In the genomic region with DNA sequence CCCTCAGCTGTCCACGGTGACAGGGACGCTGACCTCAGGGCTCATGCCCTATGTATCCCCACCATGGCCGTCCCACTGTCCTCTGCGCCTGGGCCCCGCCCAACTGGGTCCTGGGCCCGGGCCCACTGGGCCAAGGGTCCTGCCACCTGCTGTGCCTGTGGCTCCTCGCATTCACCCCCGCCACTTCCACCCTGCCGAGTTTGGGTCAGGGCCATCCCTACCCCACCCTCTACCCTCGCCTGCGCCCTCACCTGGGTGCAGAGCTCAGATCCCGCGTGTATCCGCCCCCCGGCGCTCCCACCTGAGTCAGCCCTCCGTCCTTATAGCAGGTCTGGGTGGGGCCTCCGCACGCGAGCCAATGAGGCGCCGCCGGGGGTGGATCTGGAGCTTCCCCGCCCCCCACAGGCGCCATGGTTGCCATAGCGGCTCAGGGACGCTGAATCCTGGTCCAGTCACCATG, we compare ENCODE assay signal across 8 mouse cellular contexts. TPM values are rescaled to one million over a fixed set of nuclear protein-coding genes. Genes with fewer than 3 reads are reported as not detected.
DNase-seq lines count a peak whose midpoint lies in the region; ATAC-seq and TF ChIP-seq lines count a peak whose summit lies in the region.

A gene (minus strand): TSS at position 346 of the 460 bp plus-strand sequence.

- 1% methylated on average over 27 of the region's 27 CpGs for whole genome bisulfite sequencing in embryonic facial prominence, embryonic 11.5 days
- 2% methylated on average over 27 of the region's 27 CpGs for WGBS in liver, postnatal 0 days (ENCODE audit: insufficient replicate concordance)
- WGBS in neural tube, embryonic 14.5 days, result 2% methylated on average over 26 of the region's 27 CpGs

- H3K36me3 ChIP-seq in embryonic facial prominence, embryonic 11.5 days (replicated peaks; ENCODE audit: control insufficient read depth, insufficient read depth, low read depth, low read length), result no peaks in the 10 kb centered on the region
- no peaks in the 10 kb centered on the region; the same call in 1 of the 2 replicates for H3K36me3 ChIP-seq in liver, postnatal 0 days (replicated peaks; ENCODE audit: insufficient read depth, low read length)
- no peaks in the 10 kb centered on the region for H3K36me3 ChIP-seq in neural tube, embryonic 14.5 days (ENCODE audit: control insufficient read depth, insufficient read depth, low read length)

- H3K27me3 ChIP-seq in embryonic facial prominence, embryonic 11.5 days (ENCODE audit: control insufficient read depth, insufficient read depth, low read length), result peaks cover 35% of the 10 kb centered on the region
- peaks cover 9% of the 10 kb centered on the region; the same call in 1 of the 2 replicates for H3K27me3 ChIP-seq in liver, postnatal 0 days (ENCODE audit: insufficient read depth, low read length)
- H3K27me3 ChIP-seq in neural tube, embryonic 14.5 days (ENCODE audit: control insufficient read depth, insufficient read depth, low read length), result peaks cover 35% of the 10 kb centered on the region

- TF ChIP-seq EP300 in liver, postnatal 0 days (IDR thresholded peaks at IDR 0.05; ENCODE audit: low read depth), result peak; percentile 79

- TF ChIP-seq CTCF in liver, postnatal 0 days (IDR thresholded peaks at IDR 0.05; ENCODE audit: low read depth), result no peak

- no peak within 1 kb of the TSS for H3K9ac ChIP-seq in embryonic facial prominence, embryonic 11.5 days (replicated peaks; ENCODE audit: low read length)
- peak within 1 kb of the TSS; percentile 55 for H3K9ac ChIP-seq in liver, postnatal 0 days (replicated peaks)
- H3K9ac ChIP-seq in neural tube, embryonic 14.5 days (replicated peaks; ENCODE audit: low read depth, low read length), result no peak within 1 kb of the TSS

- ATAC-seq in embryonic facial prominence, embryonic 11.5 days (replicated peaks; ENCODE audit: insufficient number of reproducible peaks, low FRiP score, low TSS enrichment, low read depth), result no peak
- ATAC-seq in liver, postnatal 0 days, result peak; percentile 87
- peak; percentile 25; the same call in 1 of the 2 replicates for ATAC-seq in neural tube, embryonic 14.5 days (ENCODE audit: low read depth)

- H3K4me1 ChIP-seq in embryonic facial prominence, embryonic 11.5 days (ENCODE audit: control insufficient read depth, insufficient read depth, low read length), result peaks cover 3% of the 10 kb centered on the region; the same call in 1 of the 2 replicates
- H3K4me1 ChIP-seq in liver, postnatal 0 days (ENCODE audit: insufficient read depth), result peaks cover 23% of the 10 kb centered on the region
- no peaks in the 10 kb centered on the region for H3K4me1 ChIP-seq in neural tube, embryonic 14.5 days (ENCODE audit: control insufficient read depth, insufficient read depth, low read length)

- no peak within 1 kb of the TSS for H3K27ac ChIP-seq in embryonic facial prominence, embryonic 11.5 days (replicated peaks; ENCODE audit: low read depth, low read length)
- peak within 1 kb of the TSS; percentile 89 for H3K27ac ChIP-seq in liver, postnatal 0 days (ENCODE audit: low read depth)
- no peak within 1 kb of the TSS for H3K27ac ChIP-seq in neural tube, embryonic 14.5 days (ENCODE audit: low read depth, low read length)

- DNase-seq in thymus, postnatal 14 days, result peak; percentile 29
- no peak for DNase-seq in thymus, postnatal 0 days (ENCODE audit: low spot score)
- DNase-seq in embryonic facial prominence, embryonic 11.5 days (ENCODE audit: low spot score), result peak; percentile 70
- DNase-seq in heart, adult 9 months (ENCODE audit: low spot score in 2 of 2), result peak; percentile 78 to 80
- peak; percentile 78 for DNase-seq in kidney, adult 11 months
- peak; percentile 87 for DNase-seq in liver, postnatal 0 days
- no peak for DNase-seq in spleen, adult 12 weeks (ENCODE audit: low spot score)

- peak within 1 kb of the TSS; percentile 57 for H3K4me2 ChIP-seq in embryonic facial prominence, embryonic 11.5 days (ENCODE audit: low read depth, low read length)
- H3K4me2 ChIP-seq in liver, postnatal 0 days (ENCODE audit: low read depth, low read length), result peak within 1 kb of the TSS; percentile 68
- peak within 1 kb of the TSS; percentile 41 for H3K4me2 ChIP-seq in neural tube, embryonic 14.5 days (ENCODE audit: low read depth, low read length)

- H3K9me3 ChIP-seq in embryonic facial prominence, embryonic 11.5 days (replicated peaks; ENCODE audit: control insufficient read depth, low read length), result no peaks in the 10 kb centered on the region; the same call in none of the 2 replicates
- no peaks in the 10 kb centered on the region for H3K9me3 ChIP-seq in liver, postnatal 0 days (ENCODE audit: low read length)
- H3K9me3 ChIP-seq in neural tube, embryonic 14.5 days (ENCODE audit: control insufficient read depth, low read length), result peaks cover 2% of the 10 kb centered on the region; the same call in 1 of the 2 replicates

- peak within 1 kb of the TSS; percentile 19 for H3K4me3 ChIP-seq in embryonic facial prominence, embryonic 11.5 days (ENCODE audit: low read depth, low read length)
- H3K4me3 ChIP-seq in liver, postnatal 0 days (ENCODE audit: low read depth, low read length), result peak within 1 kb of the TSS; percentile 34
- peak within 1 kb of the TSS; percentile 18 for H3K4me3 ChIP-seq in neural tube, embryonic 14.5 days (ENCODE audit: low read depth, low read length)

RNA-seq across cellular contexts. Expression of the gene that starts here (rescaled TPM):
- polyA plus RNA-seq in thymus, postnatal 0 days (2015; fragmentation: Nextera tagmentation; extraction: Ambion mirVana), result 0.10 and 0.44 TPM in 2 replicates
- polyA plus RNA-seq in embryonic facial prominence, embryonic 11.5 days (2014; fragmentation: Nextera tagmentation; extraction: Ambion mirVana), result 0.10 and 0.31 TPM in 2 replicates
- polyA plus RNA-seq in liver, postnatal 0 days (2015; fragmentation: Nextera tagmentation; extraction: Ambion mirVana), result 57.3 and 58.4 TPM in 2 replicates
- polyA plus RNA-seq in neural tube, embryonic 14.5 days (2014; fragmentation: Nextera tagmentation; extraction: Ambion mirVana), result 0.95 and 1.9 TPM in 2 replicates

Comparison
In these comparisons a context has a peak if more than half of its experiments do, and no peak if none do; other contexts are left out.
1. RNA of the gene that starts here (polyA plus RNA-seq): 57.3 to 58.4 TPM in liver, postnatal 0 days; 0.95 to 1.9 TPM in neural tube, embryonic 14.5 days, 0.10 to 0.44 TPM in thymus, postnatal 0 days and 0.10 to 0.31 TPM in embryonic facial prominence, embryonic 11.5 days; every median in the first group is over 10 times any median in the second.
2. DNase-seq: peak in thymus, postnatal 14 days (single experiment), heart, adult 9 months (2 of 2), kidney, adult 11 months (single experiment) and liver, postnatal 0 days (single experiment); none in thymus, postnatal 0 days (single experiment) and spleen, adult 12 weeks (single experiment).
3. Peak in DNase-seq, H3K4me3 ChIP-seq and H3K4me2 ChIP-seq in embryonic facial prominence, embryonic 11.5 days; RNA of the gene not detected or under 1 TPM.
4. Peak in every context shown above with its lines, with median percentiles within 50 percentile points of each other: H3K4me2 ChIP-seq and H3K4me3 ChIP-seq.